Mouse (Mus musculus) Muller cell, postnatal 12 days (primary cell): Measurements from ENCODE around the gene Poc1a.

ENCODE experiments used
- DNase-seq: peaks from one replicate; pipeline ENCODE4 v3.0.0-alpha.2; 2015; ENCODE audit errors: inconsistent ontology term

Gene Poc1a

GRCm38 (mm10) chr9:106399808-106400207 lies 118.9 kb downstream of the Poc1a start:
- DNase-seq: no peak
